Comparison of ENCODE assay signal across 8 mouse cellular contexts in genomic region chr9:53705992-53706696, GRCm38 (mm10). TPM values are rescaled to one million over a fixed set of nuclear protein-coding genes. Genes with fewer than 3 reads are reported as not detected.
DNase-seq lines count a peak whose midpoint lies in the region; ATAC-seq and TF ChIP-seq lines count a peak whose summit lies in the region.

TSS of gene Rab39 (minus strand) at chr9:53706232.

- no peaks in the 10 kb centered on the region for H3K36me3 ChIP-seq in E14TG2a.4 (ENCODE audit: insufficient read depth, low read length)
- H3K36me3 ChIP-seq in forebrain, embryonic 14.5 days (ENCODE audit: control insufficient read depth, insufficient read depth, low read length), result no peaks in the 10 kb centered on the region
- H3K36me3 ChIP-seq in neural tube, embryonic 14.5 days (ENCODE audit: control insufficient read depth, insufficient read depth, low read length), result no peaks in the 10 kb centered on the region
- H3K36me3 ChIP-seq in testis, adult 2 months (ENCODE audit: control insufficient read depth, insufficient read depth, low read length), result no peaks in the 10 kb centered on the region

- peak within 1 kb of the TSS; percentile 56 for H3K9ac ChIP-seq in forebrain, embryonic 14.5 days (ENCODE audit: low read length)
- peak within 1 kb of the TSS; percentile 62 for H3K9ac ChIP-seq in neural tube, embryonic 14.5 days (replicated peaks; ENCODE audit: low read depth, low read length)

- no peaks in the 10 kb centered on the region for H3K9me3 ChIP-seq in E14TG2a.4 (ENCODE audit: low read length)
- H3K9me3 ChIP-seq in forebrain, embryonic 14.5 days (replicated peaks; ENCODE audit: control insufficient read depth, low read length), result no peaks in the 10 kb centered on the region
- H3K9me3 ChIP-seq in neural tube, embryonic 14.5 days (ENCODE audit: control insufficient read depth, low read length), result no peaks in the 10 kb centered on the region

- H3K4me2 ChIP-seq in forebrain, embryonic 14.5 days (ENCODE audit: low read length), result peak within 1 kb of the TSS; percentile 68
- H3K4me2 ChIP-seq in neural tube, embryonic 14.5 days (ENCODE audit: low read depth, low read length), result peak within 1 kb of the TSS; percentile 77

- peak; percentile 96 for ATAC-seq in forebrain, embryonic 14.5 days
- ATAC-seq in neural tube, embryonic 14.5 days (ENCODE audit: low read depth), result peak; percentile 96

- peak; percentile 20 for DNase-seq in cerebellum, adult 11 months
- peak; percentile 92 for DNase-seq in forebrain, embryonic 14.5 days (ENCODE audit: low spot score)
- peak; percentile 71 to 82 for DNase-seq in heart, postnatal 14 days
- DNase-seq in layer of hippocampus, adult 18-20 months (ENCODE audit: low spot score in 2 of 2), result peak; percentile 70 to 78
- DNase-seq in lung, adult 18-20 months, result peak; percentile 54 to 73

- intact Hi-C loops in heart, postnatal 14 days (cut with DNase I), result no loop called here

- H3K4me3 ChIP-seq in E14TG2a.4 (replicated peaks; ENCODE audit: low read length), result peak within 1 kb of the TSS; percentile 92
- H3K4me3 ChIP-seq in forebrain, embryonic 14.5 days (ENCODE audit: low read depth, low read length), result peak within 1 kb of the TSS; percentile 58
- H3K4me3 ChIP-seq in neural tube, embryonic 14.5 days (ENCODE audit: low read depth, low read length), result peak within 1 kb of the TSS; percentile 63
- peak within 1 kb of the TSS; percentile 91 for H3K4me3 ChIP-seq in testis, adult 2 months (ENCODE audit: control insufficient read depth, low read depth, low read length)

- no peak for TF ChIP-seq CTCF in E14TG2a.4 (conservative IDR thresholded peaks at IDR 0.05; ENCODE audit: low read length)
- no peak for TF ChIP-seq CTCF in testis, adult 2 months (IDR thresholded peaks at IDR 0.05; ENCODE audit: control insufficient read depth, insufficient read depth, insufficient replicate concordance, low read depth, low read length)

- WGBS in forebrain, embryonic 14.5 days, result 0% methylated on average over 47 of the region's 49 CpGs
- WGBS in neural tube, embryonic 14.5 days, result 1% methylated on average over 45 of the region's 49 CpGs

- no peak for TF ChIP-seq POLR2A in testis, adult 2 months (IDR thresholded peaks at IDR 0.05; ENCODE audit: control insufficient read depth, low read depth, low read length)

- H3K4me1 ChIP-seq in E14TG2a.4 (replicated peaks; ENCODE audit: low read depth, low read length), result peaks cover 19% of the 10 kb centered on the region
- no peaks in the 10 kb centered on the region for H3K4me1 ChIP-seq in forebrain, embryonic 14.5 days (ENCODE audit: control insufficient read depth, insufficient read depth, low read length)
- H3K4me1 ChIP-seq in neural tube, embryonic 14.5 days (ENCODE audit: control insufficient read depth, insufficient read depth, low read length), result 0 out of 2 replicates have a peak, but pooled peaks cover 3% of the 10 kb centered on the region
- H3K4me1 ChIP-seq in testis, adult 2 months (ENCODE audit: control insufficient read depth, insufficient read depth, low read length), result peaks cover 12% of the 10 kb centered on the region

- 0 out of 2 replicates have a peak, but pooled peaks cover 2% of the 10 kb centered on the region for H3K27me3 ChIP-seq in E14TG2a.4 (ENCODE audit: insufficient read depth, low read length)
- no peaks in the 10 kb centered on the region for H3K27me3 ChIP-seq in forebrain, embryonic 14.5 days (replicated peaks; ENCODE audit: control insufficient read depth, insufficient read depth, low read length)
- H3K27me3 ChIP-seq in neural tube, embryonic 14.5 days (ENCODE audit: control insufficient read depth, insufficient read depth, low read length), result no peaks in the 10 kb centered on the region
- no peaks in the 10 kb centered on the region for H3K27me3 ChIP-seq in testis, adult 2 months (ENCODE audit: control insufficient read depth, insufficient read depth, low read length)

- H3K27ac ChIP-seq in forebrain, embryonic 14.5 days (ENCODE audit: low read depth, low read length), result no peak within 1 kb of the TSS
- H3K27ac ChIP-seq in neural tube, embryonic 14.5 days (ENCODE audit: low read depth, low read length), result peak within 1 kb of the TSS; percentile 57
- H3K27ac ChIP-seq in testis, adult 2 months (ENCODE audit: control insufficient read depth, insufficient read depth, low read depth, low read length), result 0 out of 2 replicates have a peak within 1 kb of the TSS, but pooled peaks have one; percentile 32

RNA-seq across cellular contexts. Expression of gene Rab39, which starts in this region (rescaled TPM):
- polyA plus RNA-seq in forebrain, embryonic 14.5 days (2014; fragmentation: Nextera tagmentation; extraction: Ambion mirVana), result 3.7 and 3.8 TPM in 2 replicates
- under 1 TPM; 0.12 to 0.17 TPM for total RNA-seq in heart, postnatal 14 days (2021)
- total RNA-seq in layer of hippocampus, adult 18-20 months (2021), result 1 to 10 TPM; 2.1 to 2.7 TPM
- 4.3 and 6.2 TPM in 2 replicates for polyA plus RNA-seq in neural tube, embryonic 14.5 days (2014; fragmentation: Nextera tagmentation; extraction: Ambion mirVana)
- polyA plus RNA-seq in testis, adult 2 months (2012; rRNA removed), result 0.05 and 0.14 TPM in 2 replicates

Comparison
In these comparisons a context has a peak if more than half of its experiments do, and no peak if none do; other contexts are left out.
1. Peak in DNase-seq in heart, postnatal 14 days; RNA of the gene not detected or under 1 TPM.
2. DNase-seq: peak in every context shown above with its lines; median percentile 92 in forebrain, embryonic 14.5 days; 76 in heart, postnatal 14 days; 74 in layer of hippocampus, adult 18-20 months; 64 in lung, adult 18-20 months; 20 in cerebellum, adult 11 months.